Mouse (Mus musculus) megakaryocyte-erythroid progenitor cell, adult 5 weeks (primary cell): ENCODE measurements around the gene Rictor. TPM values are rescaled to one million over a fixed set of nuclear protein-coding genes. Genes with fewer than 3 reads are reported as not detected.

Experiments
- polyA plus RNA-seq: library from polyadenylated mRNA; stranded (reverse); fragments of >175 nt; gene quantifications from 2 replicates; pipeline ENCODE4 v1.2.3, GENCODE M21; 2012

Gene Rictor
- polyA plus RNA-seq, result 0.68 and 0.75 TPM in 2 replicates

GRCm38 (mm10) chr15:6707936-6708525 lies at the start of gene Rictor:
Gene Rictor, plus strand, starts transcription at chr15:6708379.

Other genes starting within 250 kb of the Rictor start
- 689 and 728 TPM in 2 replicates for gene Fyb, start 185.5 kb upstream of the Rictor start, polyA plus RNA-seq
- gene Osmr, start 166.6 kb downstream of the Rictor start, polyA plus RNA-seq, result 0.01 TPM in 1 of 2 replicates, not detected in the other